In the genomic region with DNA sequence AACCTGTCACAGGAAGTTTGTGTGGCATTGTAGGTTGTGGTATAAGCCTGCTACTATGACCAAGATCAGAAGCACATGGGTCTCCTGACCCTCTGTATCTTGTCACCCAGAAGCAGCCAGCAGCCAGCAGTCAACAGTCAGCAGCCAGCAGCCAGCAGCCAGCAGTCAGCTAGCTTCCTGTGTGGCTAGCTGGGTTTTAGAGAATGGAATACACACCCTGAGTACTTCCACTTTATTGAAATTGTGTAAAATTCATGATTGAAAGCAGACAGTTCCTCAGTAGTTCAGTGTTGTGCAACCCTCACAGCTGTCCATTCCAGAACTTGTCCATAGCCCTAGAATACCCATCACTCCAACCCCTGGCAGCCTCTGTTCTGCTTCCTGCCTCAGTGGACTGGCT, we compare ENCODE assay signal across 11 mouse cellular contexts. TPM values are rescaled to one million over a fixed set of nuclear protein-coding genes. Genes with fewer than 3 reads are reported as not detected.
DNase-seq lines count a peak whose midpoint lies in the region; ATAC-seq and TF ChIP-seq lines count a peak whose summit lies in the region.
"Not testable (repeated sequence)": the region's sequence is repeated elsewhere in the genome, so short reads cannot be mapped to it uniquely, and the experiment has no call there.
"Had no signal": no experiment of that assay in that cellular context is flagged by ENCODE, and none has a peak within 500 bp of the region (broad histone marks: within the 10 kb centered on the region; RNA-seq: fewer than 3 reads in every experiment).

No protein-coding gene starts in this region.

- not testable (repeated sequence) for H3K27me3 ChIP-seq in forebrain, embryonic 10.5 days (ENCODE audit: poor library complexity, severe bottlenecking); small intestine, adult 2 months (ENCODE audit: control insufficient read depth, insufficient read depth, low read length)

- TF ChIP-seq POLR2A in small intestine, adult 2 months (IDR thresholded peaks at IDR 0.05; ENCODE audit: low read depth, low read length), result not testable (repeated sequence)

- H3K4me1 ChIP-seq in forebrain, embryonic 10.5 days; small intestine, adult 2 months (ENCODE audit: control insufficient read depth, insufficient read depth, insufficient read length, low read length): not testable (repeated sequence)

- TF ChIP-seq CTCF in small intestine, adult 2 months (IDR thresholded peaks at IDR 0.05; ENCODE audit: extremely low read depth, insufficient read length, insufficient replicate concordance, low read depth, low read length), result not testable (repeated sequence)

- DNase-seq in 416B (ENCODE audit: low read depth), result peak; percentile 37
- peak; percentile 6 for DNase-seq in forebrain, embryonic 10.5 days (ENCODE audit: extremely low spot score, low spot score)
- peak; percentile 85 for DNase-seq in heart, adult 11 months
- DNase-seq in lung, postnatal 25 days (ENCODE audit: low spot score), result peak; percentile 4

- H3K27ac ChIP-seq in forebrain, embryonic 10.5 days, result not testable (repeated sequence)
- H3K27ac ChIP-seq in small intestine, adult 2 months (ENCODE audit: insufficient read depth, low read depth, low read length), result peak overlapping the region; percentile 1; the same call in 1 of the 2 replicates

- not testable (repeated sequence) for H3K4me3 ChIP-seq in forebrain, embryonic 10.5 days; small intestine, adult 2 months (ENCODE audit: low read depth, low read length)

- not testable (repeated sequence) for H3K9me3 ChIP-seq in forebrain, embryonic 10.5 days

- H3K36me3 ChIP-seq in forebrain, embryonic 10.5 days (replicated peaks); small intestine, adult 2 months (ENCODE audit: control insufficient read depth, insufficient read depth, low read length): not testable (repeated sequence)

- peak; percentile 97 for ATAC-seq in megakaryocyte, adult 5-6 weeks (ENCODE audit: poor library complexity, severe bottlenecking)

RNA-seq across cellular contexts. Expression of a gene that starts 21.6 kb away (rescaled TPM):
- 12.6 and 13.2 TPM in 2 replicates for polyA plus RNA-seq in forebrain, embryonic 10.5 days (2016; fragmentation: Nextera tagmentation; extraction: Ambion mirVana)
- total RNA-seq in megakaryocyte, adult 5-6 weeks (2015), result 28.4 and 30.9 TPM in 2 replicates
- total RNA-seq in megakaryocyte, adult 5-6 weeks (2017), result 39.6 and 41.2 TPM in 2 replicates
- polyA plus RNA-seq in small intestine, adult 2 months (2012; rRNA removed), result 11.9 and 20.1 TPM in 2 replicates
- total RNA-seq: gastrocnemius, adult 2 months had no signal

RNA-seq across cellular contexts. Expression of a gene that starts 45.5 kb away (rescaled TPM):
- 0.41 and 0.69 TPM in 2 replicates for polyA plus RNA-seq in forebrain, embryonic 10.5 days (2016; fragmentation: Nextera tagmentation; extraction: Ambion mirVana)
- 0.36 and 0.89 TPM in 2 replicates for total RNA-seq in megakaryocyte, adult 5-6 weeks (2015)
- total RNA-seq in megakaryocyte, adult 5-6 weeks (2017), result 0.18 TPM in 1 of 2 replicates, not detected in the other
- 180 and 195 TPM in 2 replicates for polyA plus RNA-seq in small intestine, adult 2 months (2012; rRNA removed)
- polyA plus RNA-seq: G1E had no signal

RNA-seq across cellular contexts. Expression of a gene that starts 58.1 kb away (rescaled TPM):
- 0.26 TPM in 1 of 2 replicates, not detected in the other for polyA plus RNA-seq in forebrain, embryonic 10.5 days (2016; fragmentation: Nextera tagmentation; extraction: Ambion mirVana)
- 2.9 and 4.2 TPM in 2 replicates for total RNA-seq in megakaryocyte, adult 5-6 weeks (2015)
- 1.1 and 2.4 TPM in 2 replicates for total RNA-seq in megakaryocyte, adult 5-6 weeks (2017)
- 9.1 and 30.2 TPM in 2 replicates for polyA plus RNA-seq in small intestine, adult 2 months (2012; rRNA removed)
- polyA plus RNA-seq: embryonic facial prominence, embryonic 10.5 days; forebrain, embryonic 14.5 days; hindbrain, embryonic 12.5 days had no signal

Comparison
In these comparisons a context has a peak if more than half of its experiments do, and no peak if none do; other contexts are left out.
1. DNase-seq: peak in every context shown above with its lines; median percentile 85 in heart, adult 11 months; 37 in 416B; 6 in forebrain, embryonic 10.5 days; 4 in lung, postnatal 25 days.
2. RNA of a gene that starts 45.5 kb away (polyA plus RNA-seq): 180 to 195 TPM in small intestine, adult 2 months; 0.41 to 0.69 TPM in forebrain, embryonic 10.5 days; every median in the first group is over 100 times any median in the second.